Mouse (Mus musculus) lung, postnatal 25 days (tissue): Measurements from ENCODE around the gene Jph4.

Experiments
- DNase-seq: peaks from one replicate; pipeline ENCODE4 v3.0.0; 2022; ENCODE audit warnings: low spot score

Jph4 gene

DNA sequence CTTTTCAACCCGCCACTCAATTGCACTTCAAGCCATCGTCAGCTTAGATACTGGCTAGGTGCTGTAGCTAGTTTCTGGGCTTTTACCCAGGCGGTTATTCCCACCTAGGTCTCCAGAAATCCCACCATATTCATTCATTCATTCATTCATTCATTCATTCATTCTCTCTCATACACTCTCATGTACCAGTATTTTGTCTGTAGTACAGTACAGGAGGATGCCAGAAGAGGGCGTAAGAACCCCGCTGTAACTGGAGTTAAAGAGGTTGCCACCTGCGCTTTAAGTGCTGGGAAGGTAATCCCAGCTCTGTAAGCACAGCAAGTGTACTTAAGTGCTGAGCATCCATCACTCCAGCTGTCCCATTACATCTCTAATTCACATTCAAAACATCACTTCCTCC lies 22.8 kb downstream of the Jph4 start:
- DNase-seq, result no peak

DNA sequence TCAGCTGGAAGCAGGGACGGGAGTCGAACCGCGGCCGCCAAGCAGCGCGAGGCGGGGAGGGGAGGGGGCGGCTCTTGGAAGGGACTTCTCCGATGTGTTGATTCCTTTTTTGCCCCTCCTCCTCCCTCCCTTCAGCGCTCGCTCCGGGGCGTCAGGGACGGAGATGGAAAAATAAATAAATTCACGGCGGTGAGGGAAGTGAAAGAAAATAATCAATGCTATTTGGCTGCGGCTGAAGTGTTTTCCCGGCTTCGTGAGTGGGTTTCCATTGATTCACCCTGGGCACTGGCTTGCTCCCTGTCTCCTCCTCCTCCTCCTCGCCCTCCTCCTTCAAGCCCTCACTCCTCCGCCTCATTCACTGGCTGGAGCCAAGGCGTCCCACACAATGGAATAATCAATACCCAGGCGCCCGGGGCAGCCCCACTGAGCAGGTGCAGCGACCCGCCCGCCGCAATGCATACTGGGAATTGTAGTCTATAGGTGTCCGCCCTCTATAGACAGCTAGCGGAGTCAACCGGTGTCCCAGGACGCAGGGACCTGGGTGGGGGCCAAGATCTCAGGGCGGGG lies 24.6 kb downstream of the Jph4 start, which contains the start of gene Zfhx2:
Zfhx2 (minus strand) TSS at position 314 of the 567 bp plus-strand sequence.
- DNase-seq, result peak; percentile 94

DNA sequence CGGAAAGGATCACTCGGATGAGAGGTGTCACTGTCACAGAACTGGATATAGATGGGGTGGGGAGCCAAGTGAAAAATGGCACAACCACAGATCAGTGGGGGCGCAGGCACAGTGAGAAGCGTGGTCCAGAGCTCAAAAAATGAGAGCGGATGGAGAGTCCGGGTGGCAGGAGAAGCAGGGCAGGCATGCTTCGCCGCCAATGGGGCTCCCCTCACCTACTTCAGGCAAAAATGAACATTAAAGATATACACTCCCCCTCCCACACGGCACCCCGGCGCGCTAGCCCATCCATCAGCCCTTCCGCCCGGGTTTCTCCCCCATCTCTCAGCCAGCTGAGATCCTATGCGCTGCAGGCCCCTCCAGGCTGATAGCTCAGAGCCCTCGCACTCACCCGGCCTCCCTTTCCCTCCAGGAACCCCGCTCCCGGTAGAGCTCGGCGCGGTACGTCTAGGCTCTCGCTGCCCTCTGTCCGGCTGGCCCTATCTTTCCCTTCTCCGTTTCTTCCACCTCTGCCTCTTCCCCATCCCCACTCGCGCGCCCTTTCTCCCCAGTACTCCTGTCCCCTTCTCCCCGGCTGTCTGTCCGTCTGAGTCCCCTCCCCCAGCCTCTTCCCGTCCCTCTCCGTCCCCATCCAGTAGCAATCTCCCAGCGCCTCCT lies 25.4 kb downstream of the Jph4 start:
- no peak for DNase-seq

DNA sequence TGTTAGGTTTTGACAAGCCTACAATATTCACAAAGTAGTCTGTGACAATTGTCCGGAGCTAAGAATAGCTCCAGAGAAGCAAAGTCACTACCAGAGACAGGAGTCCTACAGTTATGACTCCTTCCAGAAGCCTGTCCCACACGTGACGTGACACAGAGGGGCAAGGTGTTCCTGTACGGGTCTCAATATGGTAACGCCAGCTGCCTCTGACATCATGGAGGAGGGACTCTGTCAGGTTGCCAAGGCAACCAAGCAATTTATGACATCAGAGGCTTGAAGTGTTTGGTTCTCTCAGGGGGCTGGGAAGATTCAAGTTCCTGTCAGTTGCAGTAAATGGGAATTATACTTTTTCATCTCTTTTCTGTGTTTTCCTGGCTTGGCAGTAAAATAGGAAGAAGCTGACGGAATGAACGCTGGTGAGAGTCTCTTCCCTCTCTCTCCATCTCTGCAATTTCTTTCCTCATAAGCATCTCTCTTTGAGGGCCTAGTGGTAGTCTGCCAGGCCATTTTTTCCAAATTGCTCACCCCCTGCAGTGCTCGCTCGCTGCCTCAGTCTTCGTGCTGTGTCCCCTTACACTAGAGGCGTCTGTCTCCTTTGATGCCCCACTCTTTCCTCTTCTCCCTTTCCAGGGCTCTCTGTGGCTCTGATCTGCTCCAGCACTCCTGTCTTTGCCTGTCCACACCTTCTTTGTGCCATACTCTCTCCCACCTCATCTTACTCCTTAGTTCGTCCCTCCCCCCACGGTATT lies 27.4 kb downstream of the Jph4 start:
- no peak for DNase-seq

DNA sequence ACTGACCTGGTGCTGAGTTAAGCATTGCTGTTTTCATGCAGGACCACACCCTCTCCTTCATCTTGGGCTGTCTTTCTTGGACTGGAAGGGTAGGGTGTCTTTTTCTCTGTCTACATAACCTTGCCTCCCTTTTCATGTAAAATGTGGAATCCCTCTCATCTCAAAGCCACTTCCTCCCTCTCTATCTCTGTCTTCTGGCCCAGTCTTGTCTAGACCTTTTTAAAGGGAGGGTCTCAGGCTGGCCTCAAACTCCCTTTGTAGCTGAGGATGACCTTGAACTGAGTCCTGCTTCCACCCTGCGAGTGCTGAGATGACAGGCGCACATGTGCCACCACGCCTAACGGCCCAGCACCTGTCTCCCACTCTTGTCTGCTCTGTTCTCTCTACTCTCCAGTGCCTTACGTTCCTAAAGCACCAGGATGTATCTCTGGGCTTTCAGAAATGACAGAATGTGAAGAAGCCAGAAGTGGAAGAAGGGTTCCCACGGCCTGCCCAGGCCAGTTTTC lies 30.7 kb downstream of the Jph4 start:
- no peak for DNase-seq

DNA sequence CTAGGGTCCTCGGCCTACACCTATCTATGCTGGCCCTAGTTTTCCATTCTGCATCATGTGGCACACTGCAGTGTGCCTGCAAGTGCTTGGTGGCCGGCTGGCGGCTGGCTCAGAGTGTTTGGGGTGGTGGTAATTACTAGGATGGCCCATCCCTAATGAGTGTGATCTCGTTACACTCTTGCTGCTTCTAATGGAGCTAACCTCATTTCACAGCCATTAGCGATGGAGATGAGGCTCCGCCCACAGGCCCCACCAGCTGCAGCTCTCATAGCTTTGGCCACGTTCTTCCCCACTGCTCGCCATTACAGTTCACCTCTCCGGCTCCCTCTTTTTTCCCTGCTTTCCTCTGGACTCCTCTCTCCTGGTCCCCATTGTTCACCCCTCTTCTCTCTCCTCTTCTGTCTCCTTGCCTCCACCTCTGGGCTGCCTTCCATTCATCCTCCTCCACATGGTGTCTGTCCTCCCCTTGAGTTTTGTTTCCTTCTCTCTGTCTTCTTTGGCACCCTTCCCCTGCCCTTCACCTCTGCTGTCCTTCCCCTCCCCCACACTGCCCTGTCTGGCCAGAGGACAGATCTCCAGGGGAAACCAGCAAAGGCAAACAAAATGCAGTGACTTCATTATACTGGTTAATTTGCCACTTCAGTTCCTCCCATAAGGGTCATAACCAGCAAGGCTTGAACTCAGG lies 31.3 kb downstream of the Jph4 start:
- DNase-seq, result no peak

DNA sequence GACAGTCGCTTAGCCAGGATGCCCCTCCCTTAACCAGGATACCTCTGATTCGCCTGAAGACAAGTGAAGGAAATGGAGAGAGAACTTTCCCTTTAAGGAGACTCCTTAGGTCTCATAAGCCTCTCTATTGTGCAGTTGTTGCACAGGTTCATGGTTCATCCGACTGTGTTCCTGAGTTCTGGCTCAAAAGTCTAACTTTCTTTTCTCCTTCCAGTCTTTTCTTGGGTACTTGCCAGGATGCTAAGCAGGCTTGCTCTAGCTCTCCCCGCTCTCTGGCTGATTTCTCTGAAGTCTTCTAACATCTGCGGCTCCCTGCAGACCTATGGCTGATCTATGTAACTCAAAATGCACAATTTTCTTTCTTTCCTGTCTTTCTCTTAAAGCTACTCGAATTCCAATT lies 33.3 kb downstream of the Jph4 start:
- no peak for DNase-seq

DNA sequence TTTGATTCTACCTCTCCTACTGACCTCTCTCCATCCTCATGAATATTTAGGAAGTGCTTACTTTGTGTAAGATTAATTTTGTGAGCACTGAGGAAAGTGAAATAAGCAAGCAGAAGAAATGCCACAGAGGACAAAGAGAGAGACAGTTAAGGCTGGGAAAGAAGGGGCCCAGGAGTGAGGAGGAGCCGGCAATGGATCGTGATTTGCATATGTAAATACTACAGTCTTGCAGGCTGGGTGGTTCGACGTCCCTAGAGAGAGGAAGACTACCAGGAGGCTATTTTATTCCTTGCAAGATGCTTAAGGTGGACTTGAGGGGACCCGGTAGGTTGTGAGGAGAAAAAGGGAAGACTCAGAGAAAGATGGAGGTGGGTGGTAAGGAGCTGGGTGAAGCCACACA lies 35.6 kb downstream of the Jph4 start:
- no peak for DNase-seq

DNA sequence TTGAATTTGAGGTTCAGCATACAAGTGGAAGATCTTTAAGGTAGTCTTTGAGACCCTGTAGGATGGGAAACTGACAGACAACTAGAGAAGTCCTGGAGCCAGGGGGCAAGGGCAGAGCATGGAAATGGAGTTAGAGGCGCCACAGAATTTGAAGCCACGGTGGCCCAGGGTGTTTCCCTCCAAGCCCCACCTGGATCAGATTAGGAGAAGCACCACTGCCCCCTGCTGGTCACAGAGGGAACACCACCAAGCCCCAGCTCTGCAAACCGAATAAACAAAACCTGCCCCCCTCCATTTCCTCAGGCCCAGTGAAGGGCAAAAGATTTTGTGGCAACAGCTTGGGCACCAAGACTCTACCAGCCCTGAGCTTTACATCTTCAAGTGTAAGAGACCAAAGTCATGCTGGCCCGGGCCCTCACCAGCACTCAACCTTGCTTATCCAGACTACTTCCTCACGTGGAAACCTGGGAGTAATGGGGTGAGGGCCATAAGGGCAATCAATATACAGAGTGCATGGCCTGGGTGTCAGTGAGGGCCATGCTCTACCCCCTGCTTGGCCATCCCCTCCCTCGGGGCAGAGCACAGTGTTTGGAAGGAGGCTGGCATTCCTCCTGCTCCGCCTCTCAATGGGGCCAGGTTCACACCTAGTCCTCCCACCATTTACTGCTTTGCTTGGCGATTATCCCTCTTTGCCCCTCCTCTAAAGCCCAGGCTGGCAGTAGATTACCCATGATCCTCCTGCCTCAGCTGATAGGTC lies 37.3 kb downstream of the Jph4 start:
- DNase-seq, result peak; percentile 61

DNA sequence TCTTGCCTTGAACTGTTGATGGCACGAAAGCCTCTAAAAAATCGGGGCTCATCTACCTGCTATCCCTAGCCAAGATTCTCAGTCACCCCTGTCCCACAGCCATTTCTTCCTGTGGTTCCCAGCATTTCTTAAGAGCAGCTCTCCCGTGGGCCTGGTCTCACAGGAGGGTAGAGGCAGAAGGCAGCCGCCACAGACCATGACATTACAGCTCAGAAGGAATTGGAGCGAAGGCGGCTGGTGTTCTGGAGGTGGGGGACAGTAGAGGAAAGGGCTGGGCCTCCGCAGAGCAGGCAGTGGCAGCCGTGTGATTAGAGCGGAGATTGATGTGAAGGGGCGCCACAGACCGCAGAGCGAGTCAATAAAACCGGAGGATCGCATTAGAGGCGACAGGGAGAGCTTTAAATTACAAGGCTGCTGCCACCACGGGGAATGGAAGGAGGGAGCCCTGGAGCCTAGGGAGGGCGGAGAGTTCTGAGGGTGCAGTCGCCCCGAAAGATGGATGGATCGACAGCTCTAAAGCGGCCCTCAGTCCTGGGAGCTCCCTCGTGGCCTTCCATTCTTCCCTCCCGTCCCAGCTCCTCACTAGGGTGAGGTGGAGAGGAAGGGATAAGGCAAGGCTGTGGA lies 38.3 kb downstream of the Jph4 start:
- no peak for DNase-seq

DNA sequence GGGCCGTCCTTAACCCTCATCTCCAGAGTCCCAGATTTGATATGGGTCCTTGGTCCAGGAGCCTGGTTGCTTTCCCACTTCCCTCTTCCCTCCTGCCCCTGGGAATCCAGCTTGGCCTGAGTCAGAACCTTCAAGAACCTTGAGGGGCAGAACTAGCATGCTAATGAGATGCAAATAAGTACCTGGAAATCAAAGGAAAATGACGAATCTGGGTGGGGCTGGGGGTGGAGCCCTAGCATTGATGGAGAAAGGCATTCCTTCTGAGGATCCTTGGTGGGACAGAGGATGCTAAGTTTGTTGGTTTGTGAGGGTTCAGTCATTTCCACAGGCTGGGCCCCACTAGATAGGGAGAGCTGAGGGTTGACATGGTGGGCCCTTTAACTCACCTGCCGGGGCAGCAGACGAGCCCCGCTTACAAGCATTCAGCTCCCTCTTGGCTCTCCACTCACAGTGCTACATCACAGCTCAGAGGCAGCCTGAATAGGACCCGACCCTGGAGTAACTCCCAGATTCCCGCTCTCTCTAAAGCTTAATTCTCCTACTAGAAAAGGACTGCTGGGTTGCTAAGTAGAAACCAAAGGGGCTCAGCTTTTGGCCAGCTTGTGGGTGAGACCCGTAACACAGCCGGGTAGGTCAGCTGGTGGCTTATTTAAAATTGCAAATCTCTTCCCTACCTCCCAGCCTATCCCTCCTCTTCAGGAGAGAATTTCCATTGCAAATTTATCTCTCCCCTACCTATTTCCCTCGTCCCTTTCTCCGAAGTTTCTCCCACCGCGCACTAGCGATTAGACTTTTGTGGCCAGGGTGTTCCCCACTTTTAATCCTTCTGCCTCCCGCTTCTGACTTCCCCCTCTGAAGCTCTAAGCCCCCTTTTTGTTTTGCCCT lies 39.0 kb downstream of the Jph4 start:
- no peak for DNase-seq

DNA sequence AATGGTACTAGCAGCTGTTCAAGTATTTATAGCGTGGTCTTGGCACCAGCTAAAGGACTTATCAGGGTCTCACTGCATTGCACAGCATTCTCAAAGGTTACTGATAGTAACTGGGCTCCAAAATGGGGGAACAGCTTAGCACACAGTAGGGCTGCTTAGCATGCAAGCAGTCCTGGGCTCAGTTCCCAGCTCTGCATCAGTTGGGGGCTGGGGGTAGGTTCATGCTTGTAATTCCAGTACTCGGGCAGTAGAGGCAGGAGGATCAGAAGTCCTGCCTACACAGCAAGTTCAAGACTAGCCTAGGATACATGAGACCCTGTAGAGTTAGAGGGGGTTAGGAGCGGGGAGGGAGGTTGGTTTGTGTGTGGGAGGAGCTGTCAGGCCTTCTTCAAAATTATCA lies 39.8 kb downstream of the Jph4 start:
- DNase-seq, result no peak

DNA sequence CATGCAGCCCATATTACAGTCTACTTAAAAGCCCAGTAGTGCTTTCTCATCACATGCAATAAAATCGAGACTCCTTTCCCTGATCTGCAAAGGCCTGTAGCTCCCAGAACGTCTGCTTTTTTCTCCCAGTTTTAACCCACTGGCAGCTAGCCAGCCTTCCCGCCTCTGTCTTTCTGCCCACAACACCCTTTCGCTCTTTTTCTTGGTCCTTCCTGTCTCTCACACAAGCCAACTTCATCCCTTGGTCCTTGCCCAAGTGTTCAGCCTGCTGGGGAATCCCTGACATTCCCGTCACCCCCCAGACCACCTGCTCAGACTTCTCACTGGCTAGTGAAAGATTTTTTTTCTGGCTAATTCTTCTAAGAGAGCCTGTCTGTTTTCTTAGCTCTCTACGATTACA lies 40.5 kb downstream of the Jph4 start:
- DNase-seq, result no peak

DNA sequence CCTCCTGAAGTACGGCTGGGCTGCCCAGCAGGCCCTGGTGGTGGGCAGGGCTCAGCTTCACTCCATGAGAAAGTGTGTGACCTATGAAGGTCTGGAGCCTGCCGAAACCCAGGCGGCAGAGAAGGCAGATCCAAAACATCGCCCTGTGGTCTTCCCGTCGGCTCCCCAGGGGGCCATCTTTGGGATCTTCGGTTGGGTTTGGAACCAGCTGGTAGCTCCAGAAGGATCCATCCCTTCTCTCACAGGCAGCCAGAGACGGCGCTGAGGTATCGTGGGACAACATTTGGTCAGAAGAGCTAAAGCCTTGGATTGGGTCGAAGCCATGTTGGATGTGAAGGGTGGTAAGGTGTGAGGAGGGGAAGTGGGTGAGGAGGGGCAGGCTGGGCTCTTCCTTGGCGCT lies 42.3 kb downstream of the Jph4 start:
- no peak for DNase-seq

DNA sequence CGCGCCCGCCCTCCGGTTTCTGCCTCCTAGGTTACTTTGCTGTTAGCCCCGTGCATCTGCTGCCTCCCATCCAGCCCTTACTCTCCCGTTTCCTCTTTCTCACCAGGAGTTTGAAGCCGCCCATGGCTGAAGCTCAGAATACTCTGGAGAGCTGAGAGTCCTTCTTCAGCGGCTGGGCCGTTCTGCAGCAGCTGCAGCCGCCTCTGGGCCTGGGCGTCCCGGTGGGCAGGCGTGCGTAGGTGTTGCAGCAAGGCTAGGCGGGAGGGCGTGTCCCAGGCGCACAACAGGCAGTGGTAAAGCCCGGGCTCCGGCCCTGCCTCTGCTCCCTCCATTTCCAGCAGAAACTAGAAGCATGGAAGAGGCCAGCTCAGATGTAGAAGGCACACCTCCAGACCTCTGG lies 45.0 kb downstream of the Jph4 start:
- no peak for DNase-seq

DNA sequence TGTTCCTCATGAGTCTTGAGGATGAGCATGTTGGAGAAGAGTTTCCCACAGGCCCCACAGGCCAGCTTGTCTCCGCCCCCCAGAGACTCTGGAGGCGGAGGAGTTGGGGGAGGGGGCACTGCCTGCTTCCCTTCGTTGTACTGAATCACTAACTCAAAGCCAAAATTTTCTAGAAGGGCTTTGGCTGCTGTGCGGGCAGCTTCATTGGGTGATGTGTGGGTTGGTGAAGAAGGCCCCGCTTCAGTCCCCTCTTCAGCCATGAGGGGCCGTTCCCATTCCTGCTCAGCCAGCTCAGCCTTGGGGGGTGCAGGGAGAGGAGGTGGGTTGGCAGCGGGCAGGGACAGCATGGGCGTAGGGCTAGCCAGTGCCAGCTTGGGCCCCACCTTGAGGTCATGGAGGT lies 50.7 kb downstream of the Jph4 start:
- DNase-seq, result no peak

DNA sequence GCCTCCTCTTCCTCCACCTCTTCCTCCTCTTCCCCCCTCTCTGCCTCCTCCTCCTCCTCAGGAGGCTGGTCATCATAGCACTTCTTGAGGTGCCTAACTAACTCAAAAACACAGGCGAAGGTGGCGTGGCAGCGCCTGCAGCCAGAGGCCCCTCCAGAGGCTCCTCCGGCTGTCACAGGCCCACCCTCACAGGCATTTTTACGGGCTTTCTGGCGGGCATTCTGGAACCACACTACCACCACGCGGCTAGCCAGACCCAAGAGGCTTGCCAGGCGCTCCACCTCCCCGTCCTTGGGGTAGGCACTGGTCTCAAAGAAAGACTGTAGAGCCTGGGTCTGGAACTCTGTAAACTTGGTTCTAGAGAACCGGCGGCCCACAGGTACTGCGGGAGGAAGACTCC lies 51.3 kb downstream of the Jph4 start:
- DNase-seq, result no peak

DNA sequence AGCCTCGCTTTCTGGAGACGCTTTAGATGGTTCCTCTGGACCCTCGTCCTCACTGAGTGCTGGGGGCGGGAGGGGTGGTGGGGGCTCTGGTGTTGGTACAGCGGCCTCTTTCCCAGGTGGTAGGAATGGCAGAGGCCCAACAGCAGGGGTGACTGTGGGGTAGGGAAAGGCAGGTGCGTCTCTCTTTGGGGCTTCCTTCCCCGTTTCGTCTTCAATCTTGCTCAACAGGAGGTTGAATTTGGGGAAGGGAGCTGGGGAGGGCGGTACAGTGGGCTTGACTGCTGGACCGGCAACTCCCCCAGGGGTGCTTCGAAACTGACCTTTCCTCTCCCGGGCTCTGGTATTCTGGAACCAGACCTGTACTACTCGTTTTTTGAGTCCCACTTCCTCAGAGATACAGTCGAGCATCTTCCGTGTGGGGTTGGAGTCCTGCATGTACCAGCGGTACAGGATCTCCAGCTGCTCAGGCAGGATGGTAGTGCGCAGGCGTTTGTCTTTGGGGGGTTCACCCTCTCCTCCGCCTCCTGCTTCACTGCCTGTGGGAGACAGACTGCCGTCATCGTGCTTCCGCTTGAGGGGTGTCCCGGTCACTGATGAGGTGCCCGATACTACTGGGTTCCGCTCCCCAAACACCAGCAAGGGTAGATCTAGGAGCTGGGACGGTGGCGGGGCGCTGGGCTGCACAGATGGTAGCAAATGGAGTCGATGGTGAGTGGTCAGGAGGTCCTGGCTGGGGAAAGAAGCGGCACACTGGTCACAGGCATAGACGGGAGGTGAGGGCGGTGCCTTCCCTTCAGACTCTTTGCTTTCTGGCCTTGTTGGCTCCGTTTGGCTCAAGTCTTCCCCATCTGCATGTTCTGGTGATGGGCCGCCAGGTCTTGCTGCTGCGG lies 52.0 kb downstream of the Jph4 start:
- DNase-seq, result no peak

DNA sequence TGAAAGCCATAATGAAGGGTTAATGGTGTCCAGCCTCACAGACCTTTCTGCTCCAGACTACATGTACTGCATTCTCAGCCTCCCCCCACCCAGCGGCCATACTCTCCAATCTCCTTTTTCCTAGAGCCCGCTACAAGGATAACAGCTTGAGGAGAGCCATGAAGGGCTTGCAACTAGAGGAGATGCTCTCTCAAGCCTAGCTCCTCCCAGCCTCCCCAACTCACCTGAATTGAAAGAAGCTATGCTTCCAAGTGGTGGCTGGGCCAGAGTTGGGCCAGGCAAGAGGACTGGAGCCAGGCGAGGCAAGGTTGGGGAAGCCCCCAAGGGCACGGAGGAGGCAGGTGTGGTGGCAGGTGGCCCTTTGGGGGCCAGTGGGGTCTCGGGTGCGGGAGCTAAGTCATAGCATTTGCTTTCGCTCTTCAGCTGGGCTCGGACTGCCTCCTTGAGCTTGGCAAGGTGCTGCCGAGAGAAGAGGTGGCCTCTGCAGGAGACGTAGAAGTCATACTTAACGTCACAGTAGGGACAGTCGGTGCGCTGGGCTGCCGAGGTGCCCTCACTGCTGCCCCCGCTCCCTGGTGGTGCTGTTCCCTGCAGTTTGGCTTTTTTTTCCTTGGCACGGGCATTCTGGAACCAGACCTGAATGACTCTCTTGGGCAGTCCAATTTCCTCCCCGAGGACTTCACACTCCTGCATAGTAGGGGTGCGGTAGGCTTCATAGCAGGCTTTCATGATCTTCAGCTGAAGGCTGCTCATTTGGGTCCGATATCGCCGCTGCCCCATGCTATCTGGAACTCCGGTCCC lies 53.0 kb downstream of the Jph4 start:
- no peak for DNase-seq
